Mouse (Mus musculus): ENCODE results near the gene Camk2n2.

DNA sequence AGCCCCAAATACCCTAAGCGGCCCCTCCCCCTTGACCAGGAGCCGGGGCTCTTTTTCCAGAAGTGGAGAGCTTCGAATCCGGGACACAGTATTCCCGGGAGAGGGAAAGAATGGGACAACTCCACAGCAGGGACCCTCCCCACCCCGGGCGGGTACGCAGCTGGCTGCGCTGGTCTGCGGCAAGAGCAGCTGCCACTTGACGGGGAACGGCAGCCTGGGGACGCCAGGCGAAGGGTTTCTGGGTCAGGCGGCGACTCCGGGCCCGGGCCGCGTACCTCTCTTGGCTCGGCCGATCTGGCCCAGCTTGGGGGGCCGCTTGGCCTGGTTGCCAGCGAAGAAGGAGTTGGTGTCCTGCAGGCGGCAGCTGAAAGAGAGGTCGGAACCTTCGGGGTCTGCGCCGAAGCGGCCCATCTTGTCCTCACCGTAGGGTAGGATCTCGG lies 316 bp downstream of the Camk2n2 start:
- no peak for TF ChIP-seq HCFC1 (IDR thresholded peaks at IDR 0.05; ENCODE audit: low read depth, low read length)
- TF ChIP-seq BHLHE40 (IDR thresholded peaks at IDR 0.05; ENCODE audit: borderline replicate concordance, low read depth, low read length) = no peak
- no peak for TF ChIP-seq EP300 (IDR thresholded peaks at IDR 0.05; ENCODE audit: low read depth in 1 of 2, low read length in 2 of 2)
- no peak for TF ChIP-seq UBTF (IDR thresholded peaks at IDR 0.05; ENCODE audit: borderline replicate concordance, insufficient read depth, low read depth, low read length)
- no peak for TF ChIP-seq CTCF (IDR thresholded peaks at IDR 0.05 in 2 of 3, conservative IDR thresholded peaks at IDR 0.05 in 1 of 3; ENCODE audit: control insufficient read depth in 1 of 3, insufficient read depth in 1 of 3, low read depth in 2 of 3, low read length in 3 of 3, poor library complexity in 1 of 3, severe bottlenecking in 1 of 3)
- TF ChIP-seq NRF1 (IDR thresholded peaks at IDR 0.05; ENCODE audit: insufficient read depth, low read depth, low read length, poor library complexity, severe bottlenecking) = no peak
- TF ChIP-seq POLR2A (IDR thresholded peaks at IDR 0.05; ENCODE audit: control insufficient read depth in 1 of 2, insufficient read depth in 1 of 2, low read depth in 1 of 2, low read length in 2 of 2, poor library complexity in 1 of 2) = no peak; a peak in 1 of 4 replicates
- TF ChIP-seq GATA1 (IDR thresholded peaks at IDR 0.05; ENCODE audit: low read depth, low read length) = no peak
- no peak for TF ChIP-seq SIN3A (IDR thresholded peaks at IDR 0.05; ENCODE audit: low read length)
- no peak for TF ChIP-seq SMC3 (IDR thresholded peaks at IDR 0.05; ENCODE audit: low read depth, low read length)
- TF ChIP-seq RAD21 (IDR thresholded peaks at IDR 0.05; ENCODE audit: low read depth, low read length) = no peak

Measured in MEL (cell line).